Mouse (Mus musculus) midbrain, embryonic 11.5 days (tissue): Measurements from ENCODE around the gene Hsf3. TPM values are rescaled to one million over a fixed set of nuclear protein-coding genes. Genes with fewer than 3 reads are reported as not detected.

ENCODE experiments used
- ATAC-seq: fragments of 200-750 bp; cut with Nextera tagmentation; 2 replicates; pipeline ENCODE4 v1.8.0; 2017; ENCODE audit warnings: moderate TSS enrichment, moderate library complexity; ENCODE audit not compliant: low FRiP score
- DNase-seq: peaks from one replicate; pipeline ENCODE4 v3.0.0; 2015; ENCODE audit warnings: low spot score; ENCODE audit errors: missing footprints
- H3K27ac ChIP-seq: fragments of 300-500 bp; sonication (generic); 2 replicates; pipeline ENCODE4 v1.5.1; 2014; ENCODE audit warnings: low read depth, low read length
- H3K27me3 ChIP-seq: fragments of 300-500 bp; sonication (generic); 2 replicates; pipeline ENCODE4 v1.6.1; 2014; ENCODE audit warnings: mild to moderate bottlenecking, low read length, moderate library complexity, mixed read lengths; ENCODE audit not compliant: control insufficient read depth, insufficient read depth
- H3K36me3 ChIP-seq: fragments of 300-500 bp; sonication (generic); 2 replicates; pipeline ENCODE4 v1.6.1; 2014; ENCODE audit warnings: mild to moderate bottlenecking, low read length, moderate library complexity, mixed read lengths; ENCODE audit not compliant: control insufficient read depth, insufficient read depth
- H3K4me1 ChIP-seq: fragments of 300-500 bp; sonication (generic); 2 replicates; pipeline ENCODE4 v1.6.1; 2014; ENCODE audit warnings: low read length; ENCODE audit not compliant: control insufficient read depth, insufficient read depth
- H3K4me2 ChIP-seq: fragments of 300-500 bp; sonication (generic); 2 replicates; pipeline ENCODE4 v1.6.1; 2014; ENCODE audit warnings: mild to moderate bottlenecking, moderate library complexity
- H3K4me3 ChIP-seq: fragments of 300-500 bp; sonication (generic); 2 replicates; pipeline ENCODE4 v1.5.1; 2014; ENCODE audit warnings: low read depth, low read length
- H3K9ac ChIP-seq: fragments of 300-500 bp; sonication (generic); 2 replicates; pipeline ENCODE4 v1.6.1; 2014; ENCODE audit warnings: low read length
- H3K9me3 ChIP-seq: fragments of 300-500 bp; sonication (generic); 2 replicates; pipeline ENCODE4 v1.6.1; 2016; ENCODE audit warnings: low read length; ENCODE audit not compliant: control insufficient read depth
- WGBS: fragments of 180-500 bp; shearing (Covaris S2); extraction: QIAGEN DNeasy Blood & Tissue Kit; methylation state at CpG from one replicate; pipeline ENCODE4 v1.1.7; 2014; 5-methylcytosine and 5-hydroxymethylcytosine counted together
- polyA plus RNA-seq: library from polyadenylated mRNA; unstranded; fragments of >200 nt; fragmentation: Nextera tagmentation; extraction: Ambion mirVana; gene quantifications from 2 replicates; pipeline ENCODE4 v1.2.1, GENCODE M21; 2014

Hsf3 gene
- polyA plus RNA-seq, 1 experiment from 2014 or later = 0.26 TPM

DNA sequence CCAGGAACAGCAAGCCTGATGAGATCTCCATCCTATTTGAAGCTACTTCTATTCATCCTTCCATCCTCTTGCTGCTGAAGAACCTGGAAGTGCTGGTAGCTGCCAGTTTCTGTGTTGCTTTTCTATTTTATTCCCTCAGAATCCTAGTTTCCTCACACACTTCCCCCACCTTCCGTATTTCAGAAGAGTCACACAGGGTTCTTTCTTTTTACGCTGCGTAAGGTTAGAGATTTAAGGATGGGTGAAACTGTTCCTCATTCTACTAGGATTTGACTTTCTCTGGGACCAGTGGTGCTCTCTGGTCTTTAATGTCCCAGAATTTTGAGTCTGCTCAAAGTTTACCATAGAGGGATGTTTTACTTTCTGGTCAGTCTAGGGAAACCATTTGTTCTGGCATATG is 162.8 kb downstream of the Hsf3 start, which contains the start of gene Vsig4:
TSS of gene Vsig4 (minus strand) at position 101 of the 400 bp plus-strand sequence.
- no peak for DNase-seq
- H3K4me1 ChIP-seq = no peaks in the 10 kb centered on the region
- no peaks in the 10 kb centered on the region for H3K36me3 ChIP-seq
- no peaks in the 10 kb centered on the region for H3K9me3 ChIP-seq
- ATAC-seq = no peak
- no peak within 1 kb of the TSS for H3K4me3 ChIP-seq
- H3K27me3 ChIP-seq = no peaks in the 10 kb centered on the region
- no peak within 1 kb of the TSS for H3K4me2 ChIP-seq
- H3K9ac ChIP-seq = no peak within 1 kb of the TSS
- H3K27ac ChIP-seq = no peak within 1 kb of the TSS
- WGBS = 89% methylated on average over 3 of the region's 3 CpGs

GRCm38 (mm10) chrX:96256509-96256908 is 199.6 kb downstream of the Hsf3 start:
- Histone ChIP-seq H3K4me1 (no peaks in the 10 kb centered on the region), H3K9ac (no peak overlapping the region), H3K27me3 (no peaks in the 10 kb centered on the region), H3K36me3 (no peaks in the 10 kb centered on the region), H3K27ac (no peak overlapping the region), H3K4me3 (no peak overlapping the region), H3K9me3 (no peaks in the 10 kb centered on the region), H3K4me2 (no peak overlapping the region)
- no peak for DNase-seq
- no peak for ATAC-seq

Other genes starting within 250 kb of the Hsf3 start
- not detected in 2 replicates for gene Vsig4, start 162.9 kb downstream of the Hsf3 start, polyA plus RNA-seq
- 16.4 and 16.8 TPM in 2 replicates for gene Heph, start 935 bp downstream of the Hsf3 start, polyA plus RNA-seq